Mouse (Mus musculus): ENCODE measurements around the gene Bpnt1.

DNA sequence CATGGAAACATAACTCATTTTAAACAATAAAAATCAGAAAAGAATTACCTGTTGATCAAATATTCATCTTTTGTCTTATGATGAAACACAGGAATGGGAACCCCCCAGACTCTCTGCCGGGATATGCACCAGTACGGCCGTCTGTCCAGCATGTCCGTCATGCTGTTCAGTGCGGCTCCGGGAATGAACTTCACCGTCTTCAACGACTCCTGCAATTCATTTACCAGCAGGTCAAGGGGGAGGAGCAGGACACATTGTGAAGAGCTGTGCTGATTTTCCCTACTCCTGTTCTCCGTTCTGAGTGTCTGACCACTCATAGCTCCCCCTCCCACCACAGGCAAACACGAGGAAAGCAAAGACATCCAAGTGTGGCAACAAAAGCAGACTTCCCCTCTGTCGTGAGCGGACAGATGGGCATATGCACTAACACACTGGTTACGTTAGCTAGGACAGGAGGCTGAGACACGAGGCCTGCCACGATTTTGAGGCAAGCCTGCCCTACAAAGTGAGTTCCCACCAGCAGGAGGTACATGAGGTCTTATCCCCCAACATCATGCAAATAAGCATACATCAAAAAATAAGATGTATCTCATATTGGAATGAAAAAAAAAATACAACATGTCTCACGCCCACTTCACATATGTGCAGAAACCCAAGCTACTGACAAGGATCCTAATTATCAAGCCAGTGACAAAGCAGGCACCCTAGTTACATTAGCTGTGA is 15.9 kb upstream of the Bpnt1 start:
- TF ChIP-seq CTCF (IDR thresholded peaks at IDR 0.05; ENCODE audit: low read depth, low read length) (no peak), GATA2 (IDR thresholded peaks at IDR 0.05; ENCODE audit: borderline replicate concordance, low read depth, low read length) (no peak), GATA1 (IDR thresholded peaks at IDR 0.05; ENCODE audit: borderline replicate concordance, low read length) (no peak), POLR2AphosphoS5 (IDR thresholded peaks at IDR 0.05; ENCODE audit: insufficient replicate concordance, low read depth, low read length) (no peak), TAL1 (conservative IDR thresholded peaks at IDR 0.05; ENCODE audit: low read depth, low read length) (no peak)
